Mouse (Mus musculus) stomach, embryonic 14.5 days (tissue): ENCODE data around the gene Hpcal4. TPM values are rescaled to one million over a fixed set of nuclear protein-coding genes. Genes with fewer than 3 reads are reported as not detected.

ENCODE experiments used
- ATAC-seq: fragments of 200-750 bp; cut with Nextera tagmentation; 2 replicates; pipeline ENCODE4 v1.8.0; 2017; ENCODE audit warnings: low read depth, moderate TSS enrichment; ENCODE audit not compliant: insufficient number of reproducible peaks, insufficient read depth, low FRiP score
- H3K27ac ChIP-seq: fragments of 300-500 bp; sonication (generic); 2 replicates; pipeline ENCODE4 v1.5.1; 2014; ENCODE audit warnings: mild to moderate bottlenecking, low read length, moderate library complexity, mixed read lengths
- H3K27me3 ChIP-seq: fragments of 300-500 bp; sonication (generic); 2 replicates; pipeline ENCODE4 v1.6.1; 2014; ENCODE audit warnings: low read length, control low read depth, mixed read lengths; ENCODE audit not compliant: control insufficient read depth, insufficient read depth
- H3K36me3 ChIP-seq: fragments of 300-500 bp; sonication (generic); 2 replicates; pipeline ENCODE4 v1.6.1; 2014; ENCODE audit warnings: mild to moderate bottlenecking, control low read depth, low read length, moderate library complexity, mixed read lengths; ENCODE audit not compliant: control insufficient read depth, insufficient read depth
- H3K4me1 ChIP-seq: fragments of 300-500 bp; sonication (generic); 2 replicates; pipeline ENCODE4 v1.6.1; 2014; ENCODE audit warnings: low read length, control low read depth, mixed read lengths; ENCODE audit not compliant: control insufficient read depth, insufficient read depth
- H3K4me2 ChIP-seq: fragments of 300-500 bp; sonication (generic); replicated peaks from 2 replicates; pipeline ENCODE4 v1.6.1; 2014; ENCODE audit warnings: low read depth, low read length, control low read depth
- H3K4me3 ChIP-seq: fragments of 300-500 bp; sonication (generic); 2 replicates; pipeline ENCODE4 v1.5.1; 2014; ENCODE audit warnings: low read depth, low read length, control low read depth
- H3K9ac ChIP-seq: fragments of 300-500 bp; sonication (generic); replicated peaks from 2 replicates; pipeline ENCODE4 v1.6.1; 2014; ENCODE audit warnings: low read depth, mild to moderate bottlenecking, control low read depth, low read length, moderate library complexity, mixed read lengths
- H3K9me3 ChIP-seq: fragments of 300-500 bp; sonication (generic); 2 replicates; pipeline ENCODE4 v1.6.1; 2016; ENCODE audit warnings: low read depth, low read length, control low read depth; ENCODE audit not compliant: control insufficient read depth
- WGBS: fragments of 180-500 bp; shearing (Covaris S2); extraction: QIAGEN DNeasy Blood & Tissue Kit; methylation state at CpG from one replicate; pipeline ENCODE4 v1.1.7; 2014; 5-methylcytosine and 5-hydroxymethylcytosine counted together
- polyA plus RNA-seq: library from polyadenylated mRNA; unstranded; fragments of >200 nt; fragmentation: Nextera tagmentation; extraction: Ambion mirVana; gene quantifications from 2 replicates; pipeline ENCODE4 v1.2.1, GENCODE M21; 2014

The Hpcal4 gene
- polyA plus RNA-seq = 5.5 and 6.1 TPM in 2 replicates

- peak within 1 kb of the TSS; percentile 77 for H3K4me2 ChIP-seq
- peak within 1 kb of the TSS; percentile 39 for H3K27ac ChIP-seq
- WGBS = under 1% methylated on average over 44 of the region's 44 CpGs
- ATAC-seq = peak; percentile 70; the same call in 1 of the 2 replicates
- peaks cover 26% of the 10 kb centered on the region for H3K27me3 ChIP-seq
- H3K9ac ChIP-seq = no peak within 1 kb of the TSS; the same call in 1 of the 2 replicates
- no peaks in the 10 kb centered on the region for H3K9me3 ChIP-seq
- H3K4me1 ChIP-seq = peaks cover 5% of the 10 kb centered on the region; the same call in 1 of the 2 replicates
- peak within 1 kb of the TSS; percentile 39 for H3K4me3 ChIP-seq
- H3K36me3 ChIP-seq = no peaks in the 10 kb centered on the region
Observed at GRCm38 (mm10) chr4:123182328-123183238, at the start of gene Hpcal4. Gene Hpcal4, plus strand, starts transcription at chr4:123183227.

DNA sequence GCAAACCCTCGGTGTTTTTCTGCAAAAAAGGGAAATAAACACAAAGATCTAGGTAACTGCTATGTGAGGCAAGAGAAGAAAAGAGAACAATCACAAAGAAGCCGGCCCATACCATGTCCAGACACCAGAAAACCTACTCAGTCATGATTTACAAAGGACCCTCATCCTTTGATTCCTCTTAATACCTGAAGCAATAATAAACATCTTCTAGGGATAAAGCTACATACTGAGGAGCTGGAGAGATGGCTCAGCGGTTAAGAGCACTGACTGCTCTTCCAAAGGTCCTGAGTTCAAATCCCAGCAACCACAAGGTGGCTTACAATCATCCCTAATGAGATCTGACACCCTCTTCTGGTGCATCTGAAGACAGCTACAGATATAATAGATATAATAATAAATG is 45.5 kb upstream of the Hpcal4 start:
- ATAC-seq = no peak
- H3K4me3 ChIP-seq = no peak overlapping the region
- 86% methylated on average over 3 of the region's 3 CpGs for WGBS
- H3K9ac ChIP-seq = no peak overlapping the region
- no peak overlapping the region for H3K4me2 ChIP-seq
- H3K27ac ChIP-seq = no peak overlapping the region
- no peaks in the 10 kb centered on the region for H3K9me3 ChIP-seq
- H3K4me1 ChIP-seq = peaks cover 8% of the 10 kb centered on the region
- peaks cover 32% of the 10 kb centered on the region for H3K36me3 ChIP-seq
- no peaks in the 10 kb centered on the region for H3K27me3 ChIP-seq

DNA sequence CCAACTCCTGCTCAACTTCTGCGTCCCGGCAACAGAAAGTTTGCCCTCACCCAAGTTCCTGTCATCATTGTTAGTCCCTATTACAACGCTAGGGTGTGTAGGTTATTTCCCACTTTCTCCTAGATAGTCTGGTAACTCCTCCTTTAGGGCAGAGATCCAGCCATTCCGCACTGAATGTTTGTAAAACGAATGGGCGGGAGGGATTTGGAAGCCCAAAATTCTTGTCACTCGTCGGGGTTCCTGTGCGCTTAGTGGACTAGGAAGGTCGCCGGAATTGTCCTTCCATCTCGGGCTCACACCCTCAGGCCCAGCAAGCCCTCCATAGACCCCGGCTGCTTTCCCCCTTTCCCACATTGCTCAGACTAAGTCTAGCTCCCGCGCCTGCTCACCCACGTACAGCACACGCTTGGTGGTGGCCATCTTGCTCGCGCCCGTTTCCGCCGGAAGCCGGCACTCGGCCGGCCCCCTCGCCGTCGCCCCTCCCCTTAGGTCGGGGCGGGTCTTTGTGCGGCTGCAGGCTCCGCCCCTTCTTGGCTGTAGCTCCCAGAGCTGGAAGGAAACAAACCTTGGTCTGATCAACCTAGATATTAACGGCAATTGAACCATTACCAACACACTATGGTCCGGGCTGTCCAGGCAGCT is 43.4 kb upstream of the Hpcal4 start, which contains the start of gene Ppie:
TSS of gene Ppie (minus strand) at position 439 of the 642 bp plus-strand sequence.
- ATAC-seq = peak; percentile 98
- Histone ChIP-seq H3K9ac (peak within 1 kb of the TSS; percentile 37), H3K36me3 (peaks cover 18% of the 10 kb centered on the region), H3K4me1 (peaks cover 8% of the 10 kb centered on the region), H3K9me3 (no peaks in the 10 kb centered on the region), H3K4me2 (peak within 1 kb of the TSS; percentile 59), H3K27me3 (no peaks in the 10 kb centered on the region), H3K4me3 (peak within 1 kb of the TSS; percentile 57), H3K27ac (peak within 1 kb of the TSS; percentile 86)
- under 1% methylated on average over 34 of the region's 34 CpGs for WGBS

GRCm38 (mm10) chr4:123147446-123148150 is 35.4 kb upstream of the Hpcal4 start:
- no peak for ATAC-seq
- H3K4me3 ChIP-seq = no peak overlapping the region
- H3K27me3 ChIP-seq = no peaks in the 10 kb centered on the region
- no peak overlapping the region for H3K9ac ChIP-seq
- no peaks in the 10 kb centered on the region for H3K4me1 ChIP-seq
- no peak overlapping the region for H3K4me2 ChIP-seq
- H3K9me3 ChIP-seq = no peaks in the 10 kb centered on the region
- no peaks in the 10 kb centered on the region for H3K36me3 ChIP-seq
- WGBS = 71% methylated on average over 5 of the region's 5 CpGs
- no peak overlapping the region for H3K27ac ChIP-seq

DNA sequence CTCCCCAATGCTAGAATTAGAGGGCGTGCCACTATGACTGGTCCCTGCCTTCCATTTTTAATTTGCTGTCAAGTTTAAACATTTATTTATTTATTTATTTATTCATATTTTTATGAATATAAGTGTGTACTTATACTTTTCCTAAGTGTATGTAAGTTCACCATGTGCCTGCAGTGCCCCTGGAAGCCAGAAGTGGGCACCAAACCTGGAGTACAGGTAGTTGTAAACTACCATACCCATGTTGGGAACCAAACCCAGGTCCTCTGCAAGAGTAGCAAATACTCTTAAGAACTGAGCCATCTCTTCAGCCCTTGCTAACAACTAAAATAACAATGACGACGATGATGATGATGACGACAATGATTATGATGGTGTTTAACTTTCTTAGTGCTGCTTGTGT is 31.0 kb upstream of the Hpcal4 start:
- 81% methylated on average over 4 of the region's 4 CpGs for WGBS
- no peak for ATAC-seq
- no peak overlapping the region for H3K4me2 ChIP-seq

GRCm38 (mm10) chr4:123152976-123153375 is 30.1 kb upstream of the Hpcal4 start:
- Histone ChIP-seq H3K27me3 (no peaks in the 10 kb centered on the region), H3K9me3 (no peaks in the 10 kb centered on the region), H3K36me3 (no peaks in the 10 kb centered on the region), H3K4me3 (no peak overlapping the region), H3K27ac (no peak overlapping the region), H3K4me1 (no peaks in the 10 kb centered on the region), H3K4me2 (no peak overlapping the region), H3K9ac (no peak overlapping the region)
- 41% methylated on average over 5 of the region's 5 CpGs for WGBS
- no peak for ATAC-seq

More for the DNA sequence above, 31.0 kb upstream of the Hpcal4 start:
- Histone ChIP-seq H3K4me3 (no peak overlapping the region), H3K9me3 (no peaks in the 10 kb centered on the region), H3K27me3 (no peaks in the 10 kb centered on the region), H3K36me3 (no peaks in the 10 kb centered on the region), H3K9ac (no peak overlapping the region), H3K27ac (no peak overlapping the region), H3K4me1 (no peaks in the 10 kb centered on the region)

DNA sequence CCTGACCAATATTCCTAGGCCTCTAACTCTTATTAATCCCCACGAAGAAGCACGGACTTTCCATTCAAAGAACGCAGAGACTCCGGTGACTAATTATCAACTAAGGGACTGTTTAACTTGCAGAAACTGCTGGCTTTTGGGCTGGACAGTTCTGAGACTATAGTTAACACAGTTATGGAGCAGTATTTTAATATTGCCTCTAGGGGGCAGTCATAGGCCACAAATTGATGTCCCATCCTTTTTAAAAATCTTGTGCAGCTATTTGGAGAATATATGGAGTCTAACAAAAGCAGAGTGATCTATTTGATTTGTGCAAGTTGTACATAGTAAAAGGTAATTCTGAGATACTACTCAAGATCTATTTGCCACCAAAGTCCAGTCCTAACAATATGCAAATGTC is 28.0 kb upstream of the Hpcal4 start:
- Histone ChIP-seq H3K9ac (no peak overlapping the region), H3K4me2 (no peak overlapping the region), H3K27ac (no peak overlapping the region), H3K4me3 (no peak overlapping the region), H3K36me3 (no peaks in the 10 kb centered on the region), H3K4me1 (no peaks in the 10 kb centered on the region), H3K27me3 (no peaks in the 10 kb centered on the region), H3K9me3 (no peaks in the 10 kb centered on the region)
- 21% methylated on average over 4 of the region's 4 CpGs for WGBS
- ATAC-seq = no peak

DNA sequence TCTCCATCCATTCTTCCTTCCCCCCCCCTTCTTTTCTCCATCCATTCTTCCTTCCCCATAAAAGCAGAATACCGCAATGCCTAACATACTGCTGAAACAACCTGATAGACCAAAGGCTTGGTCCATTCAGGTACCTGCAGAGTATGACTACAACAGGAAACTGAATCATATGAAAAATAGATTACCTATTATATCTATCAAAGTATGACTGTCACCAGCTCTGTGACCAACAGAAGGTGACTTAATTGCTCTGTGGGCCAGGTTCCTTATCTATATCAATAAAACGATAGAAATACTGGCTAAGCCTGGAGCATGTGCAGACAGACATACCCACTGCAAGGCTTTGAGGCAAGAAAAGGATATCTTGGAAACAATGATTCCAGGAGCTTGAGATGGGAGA is 27.6 kb upstream of the Hpcal4 start:
- 66% methylated on average over 2 of the region's 2 CpGs for WGBS
- ATAC-seq = no peak
- Histone ChIP-seq H3K9ac (no peak overlapping the region), H3K36me3 (no peaks in the 10 kb centered on the region), H3K27ac (no peak overlapping the region), H3K4me1 (no peaks in the 10 kb centered on the region), H3K4me3 (no peak overlapping the region), H3K27me3 (no peaks in the 10 kb centered on the region), H3K9me3 (no peaks in the 10 kb centered on the region), H3K4me2 (no peak overlapping the region)
